Mouse (Mus musculus) frontal cortex, adult 2 months (tissue): ENCODE results near the gene Phf1. TPM values are rescaled to one million over a fixed set of nuclear protein-coding genes. Genes with fewer than 3 reads are reported as not detected.
"Not testable (repeated sequence)": the region's sequence is repeated elsewhere in the genome, so short reads cannot be mapped to it uniquely, and the experiment has no call there.

Experiments used
- DNase-seq, 2 experiments: peaks; one replicate each; pipeline ENCODE4 v3.0.0; 2022; ENCODE audit warnings: low spot score in 1 of 2; ENCODE audit errors: extremely low spot score in 1 of 2
- polyA plus RNA-seq: library from polyadenylated mRNA; depleted of rRNA; stranded (reverse); fragments of >200 nt; gene quantifications from 2 replicates; pipeline ENCODE4 v1.2.3, GENCODE M21; 2012; rRNA removed

Gene Phf1
- polyA plus RNA-seq, 1 experiment: 44.7 TPM

DNA sequence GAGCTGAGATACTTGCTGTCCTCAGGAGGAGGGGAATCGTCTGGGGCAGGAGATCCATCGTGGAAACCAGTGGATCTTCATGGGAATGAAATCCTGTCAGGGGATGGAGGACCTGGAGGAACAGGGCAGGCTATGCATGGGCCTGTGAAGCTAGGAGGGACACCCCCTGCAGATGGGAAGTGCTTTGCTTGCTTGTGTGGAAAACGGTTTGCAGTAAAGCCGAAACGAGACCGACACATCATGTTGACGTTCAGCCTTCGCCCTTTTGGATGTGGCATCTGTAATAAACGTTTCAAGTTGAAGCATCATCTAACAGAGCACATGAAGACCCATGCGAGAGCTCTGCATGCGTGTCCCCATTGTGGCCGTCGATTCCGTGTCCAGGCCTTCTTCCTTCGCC lies 41.7 kb downstream of the Phf1 start:
- DNase-seq: no peak

DNA sequence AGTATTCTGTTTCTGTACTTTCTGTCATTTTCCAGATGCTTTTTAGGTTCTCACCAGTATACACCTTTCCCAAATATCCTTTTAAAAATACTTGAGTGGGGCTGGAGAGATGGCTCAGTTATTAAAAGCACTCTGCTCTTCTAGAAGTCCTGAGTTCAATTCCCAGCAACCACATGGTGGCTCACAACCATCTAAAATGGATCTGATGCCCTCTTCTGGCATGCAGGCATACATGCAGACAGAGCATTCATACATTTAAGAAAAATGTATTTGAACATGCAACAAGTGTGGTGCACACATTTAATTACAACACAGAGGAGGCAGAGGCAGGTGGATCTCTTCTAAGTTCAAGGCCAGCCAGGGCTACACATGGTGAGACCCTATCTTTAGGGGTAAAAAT lies 42.6 kb downstream of the Phf1 start:
- no peak for DNase-seq

DNA sequence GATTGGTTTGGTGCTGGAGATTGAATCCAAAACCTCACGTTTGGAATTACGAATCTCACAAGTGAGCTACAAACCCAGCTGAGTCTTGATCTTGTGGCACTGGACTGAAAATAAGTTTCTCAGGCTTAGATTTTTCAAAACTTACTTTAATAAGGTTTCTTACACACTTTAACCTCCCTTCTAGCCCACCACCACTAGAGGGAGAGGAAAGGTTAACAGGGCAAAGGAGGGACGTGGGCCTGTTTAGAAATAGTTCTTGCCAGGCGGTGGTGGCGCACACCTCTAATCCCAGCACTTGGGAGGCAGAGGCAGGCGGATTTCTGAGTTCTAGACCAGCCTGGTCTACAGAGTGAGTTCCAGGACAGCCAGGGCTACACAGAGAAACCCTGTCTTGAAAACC lies 44.5 kb downstream of the Phf1 start:
- DNase-seq: not testable (repeated sequence)

DNA sequence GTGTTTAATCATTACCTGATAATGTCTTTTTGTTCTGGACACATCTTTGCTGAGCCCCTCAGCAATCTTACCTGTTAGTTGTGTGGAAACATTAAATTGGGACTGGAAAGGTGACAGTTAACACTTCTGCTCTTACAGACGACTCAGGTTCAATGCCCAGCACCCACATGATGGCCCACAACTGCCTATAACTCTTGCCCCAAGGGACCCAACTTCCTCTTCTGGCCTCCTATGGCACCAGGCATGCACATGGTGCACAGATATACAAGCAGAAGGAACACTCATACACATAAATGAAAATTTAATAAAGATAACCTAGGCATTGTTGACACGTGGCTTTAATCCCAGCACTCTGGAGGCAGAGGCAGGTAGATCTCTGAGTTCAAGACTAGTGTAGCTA lies 46.6 kb downstream of the Phf1 start:
- no peak for DNase-seq

DNA sequence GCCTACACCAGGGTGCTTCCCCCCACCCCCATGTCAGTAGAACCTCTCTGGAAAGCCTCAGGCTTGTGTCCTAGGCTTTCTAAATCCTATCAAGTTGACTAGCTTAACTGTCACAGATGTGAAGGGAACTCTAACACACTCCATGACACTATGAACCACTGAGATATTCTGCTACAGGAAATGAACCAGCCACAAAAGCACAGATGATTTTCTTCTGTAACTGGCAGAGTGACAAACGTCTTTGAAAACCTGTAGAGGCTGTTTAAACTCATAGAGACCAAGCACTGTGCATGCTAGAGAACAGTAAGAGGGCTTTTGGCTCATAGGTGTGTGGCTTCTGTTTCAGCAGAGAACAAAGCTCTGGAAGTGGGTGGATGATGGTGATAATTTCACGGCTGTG lies 48.2 kb downstream of the Phf1 start:
- no peak for DNase-seq

DNA sequence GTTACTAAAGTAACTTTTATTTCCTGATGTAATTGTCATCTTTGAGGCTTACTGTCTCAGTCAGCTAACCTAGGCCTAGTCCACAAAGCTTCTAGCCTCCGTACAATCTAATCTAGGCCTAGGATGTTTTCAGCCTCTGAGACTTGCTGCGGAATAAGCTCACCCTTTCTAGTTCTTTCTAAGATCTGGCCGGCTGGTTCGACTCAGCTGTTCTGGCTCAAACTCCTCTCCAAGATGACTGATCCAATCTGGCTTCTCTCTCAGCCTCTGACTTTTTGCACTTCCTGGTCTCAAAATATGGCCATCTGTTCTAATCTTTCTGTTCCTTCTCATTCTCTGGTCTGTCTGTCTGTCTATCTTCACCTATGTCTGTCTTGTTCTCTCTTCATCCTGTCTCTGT lies 50.5 kb downstream of the Phf1 start:
- no peak for DNase-seq

DNA sequence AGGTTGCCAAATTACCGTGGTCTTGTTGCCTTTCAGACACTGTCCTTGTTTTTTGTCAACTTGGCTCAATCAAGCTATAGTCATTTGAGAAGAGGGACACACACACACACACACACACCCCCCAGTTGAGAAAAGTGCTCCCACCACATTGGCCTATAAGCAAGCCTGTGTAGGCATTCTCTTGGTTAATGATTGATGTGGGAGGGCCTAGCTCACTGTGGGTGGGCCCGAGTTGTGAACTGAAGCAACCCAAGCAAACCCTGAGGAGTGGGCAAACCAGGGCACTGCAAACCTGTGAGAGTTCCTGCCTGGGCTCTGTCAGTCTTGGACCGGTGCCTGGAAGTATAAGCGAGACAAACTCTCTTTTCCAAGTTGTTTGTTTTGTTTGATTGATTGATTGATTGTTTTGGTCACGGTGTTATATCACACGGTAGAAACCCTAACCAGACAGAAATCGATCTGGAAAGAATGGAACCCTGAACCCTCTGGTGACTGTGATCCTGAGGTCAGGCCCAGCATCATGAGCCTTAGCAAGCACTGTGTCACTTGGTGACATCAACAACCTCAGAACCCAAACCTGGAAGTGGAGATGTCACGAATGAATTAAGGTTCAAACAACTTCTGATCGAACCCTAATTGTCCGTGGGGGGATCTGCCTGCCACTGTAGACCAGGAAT lies 52.8 kb downstream of the Phf1 start:
- DNase-seq: no peak

Other genes with a start within 250 kb of the Phf1 start
- 16.4 and 17.6 TPM in 2 replicates for gene Crebrf, start 217.4 kb upstream of the Phf1 start, polyA plus RNA-seq
- gene Bnip1, start 152.0 kb upstream of the Phf1 start, polyA plus RNA-seq: 43.1 and 47.8 TPM in 2 replicates
- gene Nkx2-5, start 88.0 kb upstream of the Phf1 start, polyA plus RNA-seq: not detected in 2 replicates
- gene Kifc5b, start 16.0 kb upstream of the Phf1 start, polyA plus RNA-seq: 4.2 and 4.5 TPM in 2 replicates
- gene Cuta, start 6.5 kb downstream of the Phf1 start, polyA plus RNA-seq: 120 and 132 TPM in 2 replicates
- gene Syngap1, start 8.2 kb downstream of the Phf1 start, polyA plus RNA-seq: 212 and 226 TPM in 2 replicates
- 16.7 and 17.4 TPM in 2 replicates for gene Zbtb9, start 40.1 kb downstream of the Phf1 start, polyA plus RNA-seq
- gene Bak1, start 96.0 kb downstream of the Phf1 start, polyA plus RNA-seq: 17.9 and 19.4 TPM in 2 replicates
- gene Itpr3, start 124.3 kb downstream of the Phf1 start, polyA plus RNA-seq: 3.8 and 4.2 TPM in 2 replicates
- 327 and 355 TPM in 2 replicates for gene Uqcc2, start 200.9 kb downstream of the Phf1 start, polyA plus RNA-seq
- gene Ip6k3, start 234.7 kb downstream of the Phf1 start, polyA plus RNA-seq: 1.1 and 1.3 TPM in 2 replicates